Mouse (Mus musculus): ENCODE results near the gene U2surp.
"Not testable (repeated sequence)": the region's sequence is repeated elsewhere in the genome, so short reads cannot be mapped to it uniquely, and the experiment has no call there.

Gene U2surp

GRCm38 (mm10) chr9:95539176-95539800 is 27.5 kb upstream of the U2surp start:
- DNase-seq (ENCODE audit: low read depth): no peak

- peak; percentile 19 for DNase-seq (ENCODE audit: low read depth)
Observed at GRCm38 (mm10) chr9:95533817-95534216, 22.0 kb upstream of the U2surp start.

- DNase-seq (ENCODE audit: low read depth): no peak
Observed at GRCm38 (mm10) chr9:95531144-95531543, 19.3 kb upstream of the U2surp start.

DNA sequence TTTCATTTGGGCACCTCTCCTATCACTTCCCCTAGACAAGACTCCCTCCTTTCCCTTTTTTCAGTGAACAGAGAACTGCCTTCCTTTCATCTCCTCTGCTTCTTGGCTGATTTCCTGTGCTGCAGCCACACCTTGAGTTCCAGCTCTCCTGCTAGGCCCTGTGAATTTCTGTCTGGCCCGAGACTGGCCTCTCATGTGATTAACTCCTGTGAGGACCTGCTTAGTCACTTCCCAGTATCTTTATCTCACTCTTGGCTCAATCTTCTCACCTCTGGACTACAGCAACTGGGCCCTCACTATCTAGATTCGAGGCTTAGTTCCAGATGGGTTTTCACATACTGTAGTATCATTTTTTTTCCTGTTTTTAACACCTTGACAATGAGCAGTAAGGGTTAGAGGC is 15.9 kb upstream of the U2surp start:
- DNase-seq (ENCODE audit: low read depth): no peak

DNA sequence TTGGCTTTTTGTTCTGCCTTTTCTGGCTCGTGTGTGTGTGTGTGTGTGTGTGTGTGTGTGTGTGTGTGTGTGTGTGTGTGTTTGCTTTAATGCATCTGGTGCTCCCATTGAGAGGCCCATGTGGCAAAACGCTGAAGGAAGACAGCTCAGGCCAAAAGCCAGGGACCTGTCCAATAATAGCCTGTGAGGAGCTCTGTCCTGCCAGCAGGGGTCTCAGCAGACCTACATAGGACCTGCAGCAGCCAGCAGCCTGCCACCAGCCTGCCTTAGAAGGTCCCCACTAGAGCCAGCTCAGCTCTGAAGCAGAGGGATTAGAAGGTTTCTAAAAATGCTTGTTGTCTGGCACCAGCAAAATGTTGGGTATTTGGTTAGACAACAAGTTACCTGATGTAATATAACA is 14.2 kb upstream of the U2surp start:
- DNase-seq (ENCODE audit: low read depth): no peak

GRCm38 (mm10) chr9:95525376-95525775 is 13.6 kb upstream of the U2surp start:
- DNase-seq (ENCODE audit: low read depth): no peak

- DNase-seq (ENCODE audit: low read depth): no peak
Observed at GRCm38 (mm10) chr9:95522561-95522960, 10.8 kb upstream of the U2surp start.

DNA sequence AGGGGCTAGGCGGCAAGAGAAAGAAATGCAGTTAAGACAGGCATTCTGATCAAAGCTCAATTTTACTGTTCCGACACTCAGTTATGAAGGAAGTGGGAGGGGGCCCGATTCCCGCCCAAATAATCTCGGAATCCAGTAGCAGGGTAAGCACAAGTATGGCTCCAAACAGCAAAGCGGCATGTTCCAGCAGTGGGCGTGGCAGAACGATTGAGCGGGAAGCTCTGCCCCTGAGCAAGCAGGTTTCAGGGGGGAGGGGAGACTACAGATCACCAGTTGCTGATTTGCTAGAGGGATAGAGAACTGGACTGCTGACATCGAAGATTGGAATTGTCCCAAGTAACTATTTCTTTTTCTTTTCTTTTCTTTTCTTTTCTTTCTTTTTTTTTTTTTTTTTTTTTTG is 9.8 kb upstream of the U2surp start:
- no peak for DNase-seq (ENCODE audit: low read depth)

GRCm38 (mm10) chr9:95521031-95521430 is 9.2 kb upstream of the U2surp start:
- no peak for DNase-seq (ENCODE audit: low read depth)

- DNase-seq (ENCODE audit: low read depth): no peak
Observed at GRCm38 (mm10) chr9:95520563-95520962, 8.8 kb upstream of the U2surp start.

- DNase-seq (ENCODE audit: low read depth): not testable (repeated sequence)
Observed at GRCm38 (mm10) chr9:95514361-95514760, 2.6 kb upstream of the U2surp start.

GRCm38 (mm10) chr9:95513776-95514175 is 2.0 kb upstream of the U2surp start:
- no peak for DNase-seq (ENCODE audit: low read depth)

GRCm38 (mm10) chr9:95512331-95513030 is 685 bp upstream of the U2surp start:
- DNase-seq (ENCODE audit: low read depth): peak; percentile 43

- DNase-seq (ENCODE audit: low read depth): peak; percentile 13
Observed at GRCm38 (mm10) chr9:95510693-95511404, 947 bp downstream of the U2surp start.

DNA sequence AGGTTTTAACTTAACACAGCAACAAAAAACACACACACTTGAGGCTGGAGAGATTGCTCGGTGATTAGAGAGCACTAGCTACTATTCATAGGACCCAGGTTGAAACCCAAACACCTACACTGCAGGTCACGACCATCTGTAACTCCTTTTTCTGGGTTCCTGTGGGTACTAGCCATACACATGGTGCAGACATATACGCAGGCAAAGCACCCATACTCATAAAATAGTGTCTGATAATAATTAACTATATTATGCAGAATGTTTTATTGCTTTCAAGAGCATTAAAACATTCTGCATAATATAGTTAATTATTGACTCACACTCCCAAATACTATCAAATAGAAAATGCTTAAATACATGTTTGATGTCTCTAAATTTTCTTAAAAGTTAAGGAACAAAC is 6.1 kb downstream of the U2surp start:
- no peak for DNase-seq (ENCODE audit: low read depth)

GRCm38 (mm10) chr9:95499848-95500247 is 11.9 kb downstream of the U2surp start:
- DNase-seq (ENCODE audit: low read depth): no peak

- DNase-seq (ENCODE audit: low read depth): no peak
Observed at GRCm38 (mm10) chr9:95495038-95495437, 16.8 kb downstream of the U2surp start.

- DNase-seq (ENCODE audit: low read depth): peak; percentile 41
Observed at GRCm38 (mm10) chr9:95493393-95493792, 18.4 kb downstream of the U2surp start.

- DNase-seq (ENCODE audit: low read depth): no peak
Observed at GRCm38 (mm10) chr9:95490003-95490402, 21.8 kb downstream of the U2surp start.

DNA sequence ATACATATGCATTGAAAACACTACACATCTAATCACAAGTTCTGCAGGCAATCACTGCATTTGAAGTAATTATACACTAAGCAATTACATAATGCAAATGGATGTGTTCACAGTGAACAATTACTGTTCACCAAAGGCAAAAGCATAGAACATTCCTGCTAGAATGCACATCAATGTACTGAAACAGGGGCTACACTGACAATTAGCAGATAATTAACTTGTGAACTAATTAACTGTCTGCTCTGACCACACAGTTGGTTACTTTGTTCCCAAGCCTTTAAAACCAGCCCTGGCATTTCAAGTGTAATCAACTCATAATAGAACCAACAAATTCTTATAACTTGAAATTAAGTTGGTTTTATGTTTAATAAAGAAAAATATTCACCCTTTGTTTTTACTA is 22.9 kb downstream of the U2surp start:
- DNase-seq (ENCODE audit: low read depth): no peak

DNA sequence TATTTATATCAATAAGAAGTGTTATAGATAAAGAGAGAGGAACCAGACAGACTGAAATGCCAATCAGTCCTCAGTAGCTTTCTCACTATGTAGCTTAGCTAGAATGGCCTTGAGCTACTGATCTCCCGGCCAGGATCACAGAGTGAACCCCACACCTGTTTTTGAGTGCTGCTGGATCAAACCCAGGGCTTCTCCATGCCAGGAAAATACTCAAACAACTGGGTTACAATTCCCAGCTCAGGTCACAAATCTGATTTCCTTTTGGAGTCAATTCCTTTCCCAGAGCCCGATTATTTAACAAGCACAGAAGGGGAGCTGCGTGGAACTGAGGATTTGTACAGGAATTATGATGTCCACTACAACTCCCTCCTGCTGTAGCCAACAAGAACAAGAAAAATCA is 31.8 kb downstream of the U2surp start:
- no peak for DNase-seq (ENCODE audit: low read depth)

GRCm38 (mm10) chr9:95478443-95478842 is 33.4 kb downstream of the U2surp start:
- no peak for DNase-seq (ENCODE audit: low read depth)

DNA sequence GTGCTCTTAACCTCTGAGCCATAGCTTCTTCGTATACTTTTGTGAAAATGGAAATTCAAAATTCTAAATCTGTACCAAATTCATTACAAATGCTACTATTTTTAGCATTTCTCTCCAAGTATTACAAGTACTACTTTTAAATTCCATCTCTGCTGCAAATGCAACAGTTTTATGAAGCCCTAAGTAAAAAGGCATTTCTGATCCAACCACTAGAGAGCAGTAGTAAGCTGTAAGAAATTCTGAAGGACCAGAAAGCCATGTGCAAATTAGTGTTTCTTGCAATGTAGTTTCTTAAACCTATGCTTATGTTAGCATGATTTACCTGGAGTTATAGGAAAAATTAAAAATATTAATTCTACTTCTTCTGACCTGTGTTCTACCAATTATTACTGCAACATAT is 38.9 kb downstream of the U2surp start:
- peak; percentile 62 for DNase-seq (ENCODE audit: low read depth)
